Mouse (Mus musculus): ENCODE measurements at regions not wholly inside any gene's neighbourhood (a gene's known extent, or its start where the extent isn't known, plus 50 kb on each side); places are given as distances from the start of the nearest gene placed in this dataset.

DNA sequence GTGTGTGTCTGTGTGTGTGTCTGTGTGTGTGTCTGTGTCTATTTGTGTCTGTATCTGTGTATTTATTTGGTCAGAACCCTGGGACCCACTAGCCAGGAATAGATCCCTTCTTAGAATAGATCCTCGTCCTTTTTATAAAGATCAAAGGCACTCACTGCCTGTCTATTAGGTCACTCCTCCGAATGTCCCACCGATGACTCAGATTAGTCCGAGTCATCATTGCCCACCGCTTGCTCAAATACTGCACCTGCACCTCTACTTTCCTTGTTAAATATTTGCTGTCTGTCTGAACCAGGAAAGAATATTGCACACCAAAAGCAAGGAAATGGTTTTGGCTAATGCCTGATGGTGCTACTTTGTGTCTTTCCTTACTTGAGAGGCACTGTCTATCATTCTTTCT is 112.7 kb downstream of the Mreg start:
- TF ChIP-seq POLR2A (IDR thresholded peaks at IDR 0.05; ENCODE audit: borderline replicate concordance, extremely low read depth, low read depth, low read length) (no peak), CTCF (IDR thresholded peaks at IDR 0.05; ENCODE audit: insufficient read depth, low read length) (no peak)

All from lung, adult 2 months (tissue).